Mouse (Mus musculus): Measurements from ENCODE around the gene Ccnd3.

Gene Ccnd3

GRCm38 (mm10) chr17:47626031-47626430, 121.2 kb downstream of the Ccnd3 start:
- DNase-seq, result no peak

- DNase-seq, result no peak
Measured at GRCm38 (mm10) chr17:47627791-47628190, 122.9 kb downstream of the Ccnd3 start.

- peak; percentile 97 to 98 for DNase-seq
Measured at GRCm38 (mm10) chr17:47628851-47629676, 124.2 kb downstream of the Ccnd3 start.

- DNase-seq, result no peak
Measured at GRCm38 (mm10) chr17:47629717-47630677, 125.1 kb downstream of the Ccnd3 start.

- no peak for DNase-seq
Measured at GRCm38 (mm10) chr17:47630678-47631065, 125.8 kb downstream of the Ccnd3 start, which contains the start of gene Usp49. Gene Usp49 (plus strand): TSS chr17:47630690.

- DNase-seq, result no peak
Measured at GRCm38 (mm10) chr17:47632181-47632840, 127.5 kb downstream of the Ccnd3 start.

GRCm38 (mm10) chr17:47633999-47634770, 129.3 kb downstream of the Ccnd3 start:
- no peak for DNase-seq

- DNase-seq, result no peak
Measured at GRCm38 (mm10) chr17:47642992-47643391, 138.1 kb downstream of the Ccnd3 start.

- peak; percentile 73 to 83 for DNase-seq
Measured at GRCm38 (mm10) chr17:47646683-47647082, 141.8 kb downstream of the Ccnd3 start.

GRCm38 (mm10) chr17:47648966-47649365, 144.1 kb downstream of the Ccnd3 start:
- no peak for DNase-seq

All from kidney, postnatal 4 days (tissue).